Mouse (Mus musculus) G1E (cell line): Measurements from ENCODE around the gene Frmd8. TPM values are rescaled to one million over a fixed set of nuclear protein-coding genes. Genes with fewer than 3 reads are reported as not detected.

Source experiments
- ATAC-seq: 2 replicates; pipeline ENCODE4 v1.8.0; 2016; ENCODE audit warnings: mild to moderate bottlenecking; ENCODE audit not compliant: insufficient number of reproducible peaks, poor library complexity, low FRiP score, severe bottlenecking; ENCODE audit errors: extremely low read depth
- DNase-seq: peaks from one replicate; pipeline ENCODE4 v3.0.0; 2012; ENCODE audit warnings: low spot score
- H3K27me3 ChIP-seq: 2 replicates; pipeline ENCODE4 v1.6.1; 2012; ENCODE audit warnings: mild to moderate bottlenecking, low read length, inconsistent platforms; ENCODE audit not compliant: insufficient read depth
- H3K36me3 ChIP-seq: replicated peaks from 2 replicates; pipeline ENCODE3; 2012; ENCODE audit warnings: mild to moderate bottlenecking, inconsistent platforms
- H3K4me1 ChIP-seq: 2 replicates; pipeline ENCODE4 v1.6.1; 2012; ENCODE audit warnings: low read depth, low read length, inconsistent platforms, mixed read lengths; ENCODE audit not compliant: insufficient read depth
- H3K4me3 ChIP-seq: 2 replicates; pipeline ENCODE4 v1.5.1; 2012; ENCODE audit warnings: low read depth, mild to moderate bottlenecking, inconsistent platforms, low read length, moderate library complexity, mixed read lengths
- H3K9me3 ChIP-seq: replicated peaks from 2 replicates; pipeline ENCODE4 v1.6.1; 2012; ENCODE audit warnings: inconsistent platforms
- CTCF ChIP-seq: IDR thresholded peaks from 2 replicates; pipeline ENCODE4 v1.5.1; 2012; ENCODE audit warnings: low read depth, low read length, inconsistent platforms, mixed read lengths
- GATA1 ChIP-seq: IDR thresholded peaks from 2 replicates; pipeline ENCODE4 v1.6.1; 2012; ENCODE audit warnings: borderline replicate concordance, low read length, inconsistent platforms, mixed read lengths
- GATA2 ChIP-seq: IDR thresholded peaks from 2 replicates; pipeline ENCODE4 v1.6.1; 2012; ENCODE audit warnings: low read depth, low read length, inconsistent platforms, borderline replicate concordance
- POLR2AphosphoS5 ChIP-seq: IDR thresholded peaks from 2 replicates; pipeline ENCODE4 v1.6.1; 2012; ENCODE audit warnings: low read depth, low read length, inconsistent platforms; ENCODE audit not compliant: insufficient replicate concordance
- TAL1 ChIP-seq: conservative IDR thresholded peaks from 2 replicates; pipeline ENCODE4 v1.6.1; 2012; ENCODE audit warnings: low read depth, low read length, inconsistent platforms, mixed read lengths
- polyA plus RNA-seq: library from polyadenylated mRNA; stranded (reverse); fragments of >175 nt; gene quantifications from 2 replicates; pipeline ENCODE4 v1.2.3, GENCODE M21; 2012
- total RNA-seq, 2 experiments: library from RNA; stranded (forward) in 1 of 2; stranded (reverse) in 1 of 2; fragments of 200-1000 nt in 1 of 2; fragments of >200 nt in 1 of 2; fragmentation: Nextera tagmentation in 1 of 2; gene quantifications; 2 replicates each; pipeline ENCODE4 v1.2.3; 2014 to 2017

Gene Frmd8
- total and polyA plus RNA-seq, 3 experiments: 15.1 to 21.9 (median 15.2) TPM

DNA sequence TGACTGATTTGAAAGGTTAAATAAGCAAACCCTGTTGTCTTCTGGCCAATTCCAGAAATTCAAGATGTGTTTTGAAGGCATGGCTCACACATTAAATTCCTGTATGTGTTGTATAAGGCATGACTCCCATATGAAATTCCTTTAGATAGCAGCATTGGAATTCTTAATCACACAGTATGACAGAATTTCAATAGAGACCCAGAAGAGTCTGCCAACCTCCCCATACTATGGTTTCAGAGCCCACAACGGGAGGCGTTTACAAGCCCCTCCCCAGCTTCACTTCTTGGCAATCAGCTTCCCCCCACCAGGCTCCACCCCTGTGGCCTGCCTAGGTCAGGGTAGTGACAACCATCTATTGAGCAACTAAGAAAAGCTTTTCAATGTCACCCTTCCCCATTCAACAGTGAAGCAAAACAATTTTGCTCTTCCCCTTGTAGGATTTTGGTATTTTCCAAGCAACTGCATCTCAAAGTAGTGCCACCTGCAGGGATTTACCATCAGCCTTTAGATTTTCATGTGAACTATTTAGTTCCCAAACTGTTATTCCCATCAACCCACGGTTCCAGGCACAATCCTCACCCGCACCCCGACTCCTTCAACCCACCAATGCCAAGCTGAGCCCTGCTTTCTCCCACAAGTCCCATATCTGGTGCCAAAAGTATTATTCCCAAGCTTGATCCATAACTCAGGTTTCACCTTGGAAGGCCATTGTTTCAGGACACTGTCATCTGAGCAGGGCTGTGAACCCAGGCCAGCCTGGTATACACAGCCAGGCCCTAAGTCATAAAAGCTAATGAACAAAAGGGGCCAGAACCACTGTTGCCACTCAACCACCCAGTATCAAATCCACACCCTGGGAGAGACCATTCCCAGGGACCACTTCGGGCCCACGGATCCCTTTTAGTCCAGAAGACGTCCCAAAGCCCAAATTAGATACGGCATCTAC lies 32.0 kb downstream of the Frmd8 start:
- ATAC-seq (no peak), DNase-seq (no peak)
- H3K9me3 ChIP-seq: no peaks in the 10 kb centered on the region
- peak overlapping the region; percentile 86 for H3K4me3 ChIP-seq
- TF ChIP-seq TAL1: no peak
- peak; percentile 28 for TF ChIP-seq POLR2AphosphoS5
- peaks cover 47% of the 10 kb centered on the region for H3K36me3 ChIP-seq
- peaks cover 87% of the 10 kb centered on the region for H3K4me1 ChIP-seq
- H3K27me3 ChIP-seq: no peaks in the 10 kb centered on the region

DNA sequence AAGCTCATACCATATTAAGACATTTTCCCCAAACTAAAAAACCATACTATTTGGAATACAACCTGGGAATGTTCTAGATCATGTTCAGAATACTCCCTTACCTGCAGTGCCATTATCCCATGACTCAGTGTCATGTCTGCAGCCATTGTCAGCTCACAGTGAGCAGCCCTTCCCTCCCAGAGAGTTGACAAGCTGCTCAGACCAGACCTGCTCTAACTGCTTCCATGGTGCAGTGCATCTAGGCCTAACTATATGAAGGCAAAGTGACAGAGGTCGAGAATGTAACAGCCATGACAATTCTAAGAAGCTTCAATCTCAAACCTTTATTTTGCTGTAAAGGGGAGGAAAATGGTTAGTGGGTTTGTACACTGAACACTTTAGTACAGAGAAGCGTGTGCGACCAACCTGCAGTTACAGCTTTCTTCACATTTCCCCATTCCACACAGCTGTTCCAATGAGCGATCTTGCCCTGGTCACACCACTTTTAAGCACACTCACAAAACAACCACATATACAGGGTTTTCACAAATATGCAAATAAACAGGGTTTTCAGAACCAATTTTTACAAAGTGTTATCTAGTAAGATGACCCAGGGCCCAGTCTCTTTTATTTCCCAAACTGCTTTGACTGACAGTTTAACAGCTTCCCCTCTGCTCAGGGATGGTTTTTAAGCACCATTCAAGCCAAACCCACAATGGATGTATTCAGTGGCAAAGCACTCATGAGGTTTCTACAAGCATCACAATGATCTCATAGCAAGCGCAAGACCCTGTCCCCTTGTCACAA lies 32.9 kb downstream of the Frmd8 start:
- TF ChIP-seq GATA1: no peak
- TF ChIP-seq CTCF: no peak
- TF ChIP-seq POLR2AphosphoS5: no peak
- no peak for TF ChIP-seq TAL1
- no peak for TF ChIP-seq GATA2
- Histone ChIP-seq H3K36me3 (peaks cover 53% of the 10 kb centered on the region), H3K4me3 (peak overlapping the region; percentile 86; the same call in 1 of the 2 replicates), H3K27me3 (no peaks in the 10 kb centered on the region), H3K9me3 (no peaks in the 10 kb centered on the region), H3K4me1 (peaks cover 83% of the 10 kb centered on the region)
- DNase-seq (no peak), ATAC-seq (no peak)

DNA sequence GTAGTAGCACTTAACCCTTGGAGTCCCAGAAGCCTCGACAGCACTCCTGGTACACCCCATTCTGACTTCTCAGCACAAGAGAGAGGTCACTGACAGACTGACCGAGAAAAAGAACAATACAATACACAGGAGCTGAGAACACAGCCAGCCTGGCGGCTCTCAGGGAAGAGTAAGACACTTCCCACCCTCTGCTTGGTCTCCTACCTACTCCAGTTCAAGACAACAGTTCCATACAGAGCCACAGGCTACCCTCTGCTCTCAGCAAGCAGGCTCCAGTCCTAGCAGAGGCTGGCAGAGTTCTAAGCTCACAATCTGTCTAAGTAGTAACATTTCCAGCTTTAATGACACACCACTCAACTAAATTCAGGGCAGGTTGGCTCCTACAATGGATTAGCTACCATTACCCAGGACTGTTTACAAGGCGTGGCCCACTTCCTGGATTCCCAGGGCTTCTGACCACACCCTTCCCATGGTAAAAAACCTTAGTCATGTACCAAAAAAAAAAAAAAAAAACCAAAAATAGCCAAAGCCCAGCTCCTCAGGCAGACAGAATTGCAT lies 33.6 kb downstream of the Frmd8 start:
- DNase-seq: no peak
- peaks cover 80% of the 10 kb centered on the region for H3K4me1 ChIP-seq
- H3K27me3 ChIP-seq: no peaks in the 10 kb centered on the region
- no peak for ATAC-seq
- H3K4me3 ChIP-seq: peak overlapping the region; percentile 54; the same call in 1 of the 2 replicates
- peaks cover 60% of the 10 kb centered on the region for H3K36me3 ChIP-seq
- H3K9me3 ChIP-seq: no peaks in the 10 kb centered on the region
- TF ChIP-seq GATA1: no peak
- TF ChIP-seq GATA2: no peak
- TF ChIP-seq CTCF: no peak
- TF ChIP-seq POLR2AphosphoS5: 0 out of 2 replicates have a peak, but pooled peaks have one; percentile 90
- TF ChIP-seq TAL1: no peak

DNA sequence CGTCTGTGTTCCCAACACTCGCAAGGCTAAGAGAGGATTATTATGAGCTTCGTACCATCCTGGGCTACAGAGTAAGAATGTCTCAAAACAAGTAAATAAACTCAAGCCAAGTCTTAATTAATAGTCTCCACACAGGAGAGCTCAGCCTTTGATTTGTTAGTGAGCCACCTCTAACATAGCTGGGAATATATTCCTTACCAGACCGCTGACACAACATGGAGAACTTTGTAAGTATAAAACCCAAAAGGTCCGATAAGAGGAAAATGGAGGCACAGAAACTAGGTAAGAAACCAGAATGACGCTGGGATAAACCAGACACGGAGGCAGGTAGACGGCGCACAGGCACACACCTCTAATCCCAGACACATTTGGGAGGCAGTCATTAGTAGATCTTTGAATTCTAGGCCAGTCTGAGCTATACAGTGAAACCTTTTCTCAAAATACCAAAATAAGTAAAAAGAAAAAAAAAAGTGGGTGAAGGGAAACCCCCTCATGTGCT lies 34.1 kb downstream of the Frmd8 start:
- Histone ChIP-seq H3K4me3 (no peak overlapping the region; the same call in 1 of the 2 replicates), H3K4me1 (peaks cover 75% of the 10 kb centered on the region), H3K36me3 (peaks cover 64% of the 10 kb centered on the region), H3K27me3 (no peaks in the 10 kb centered on the region), H3K9me3 (no peaks in the 10 kb centered on the region)
- no peak for TF ChIP-seq TAL1
- no peak for TF ChIP-seq GATA2
- TF ChIP-seq GATA1: no peak
- no peak for TF ChIP-seq POLR2AphosphoS5
- no peak for TF ChIP-seq CTCF
- ATAC-seq (no peak), DNase-seq (no peak)

DNA sequence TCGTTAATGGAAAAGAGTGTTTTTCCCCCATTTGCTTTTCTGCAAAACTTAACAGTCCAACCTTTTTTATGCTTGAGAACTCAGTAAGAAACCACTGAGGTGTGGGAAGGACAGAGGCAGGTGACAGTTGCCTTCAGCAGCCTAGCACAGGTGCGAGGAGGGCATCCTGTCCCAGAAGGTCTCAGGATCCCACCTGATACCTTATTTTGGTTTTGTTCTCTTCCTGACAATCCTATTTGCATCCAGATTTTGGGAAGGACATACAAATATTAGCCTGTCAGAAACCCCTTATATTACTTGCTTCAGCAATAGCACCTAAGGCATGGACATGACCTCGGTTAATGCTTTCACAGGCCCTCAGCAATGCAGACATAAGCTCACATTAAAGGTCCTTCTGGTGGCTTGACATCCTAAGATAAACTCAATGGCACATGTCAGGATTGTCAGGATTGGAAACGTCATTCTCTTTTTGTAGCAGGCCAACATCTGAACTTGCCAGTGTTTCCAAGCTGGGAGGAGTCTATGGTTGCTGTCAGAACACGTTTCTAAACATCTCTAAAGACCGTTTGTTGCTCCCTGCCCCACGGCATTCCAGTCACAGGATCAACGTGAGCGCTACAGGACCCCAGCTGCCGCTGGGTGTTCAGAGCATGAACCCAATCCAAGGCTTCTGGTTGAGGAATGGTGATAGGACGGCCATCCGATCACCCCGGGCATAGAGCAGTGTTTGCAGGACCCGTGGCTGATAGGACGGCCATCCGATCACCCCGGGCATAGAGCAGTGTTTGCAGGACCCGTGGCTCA lies 34.8 kb downstream of the Frmd8 start:
- Histone ChIP-seq H3K36me3 (peaks cover 70% of the 10 kb centered on the region), H3K4me1 (peaks cover 76% of the 10 kb centered on the region)

More for the DNA sequence above, 34.8 kb downstream of the Frmd8 start:
- no peak overlapping the region; the same call in 1 of the 2 replicates for H3K4me3 ChIP-seq
- H3K9me3 ChIP-seq: no peaks in the 10 kb centered on the region
- TF ChIP-seq GATA1 (no peak), TAL1 (no peak), GATA2 (no peak), POLR2AphosphoS5 (no peak; the same call in 1 of the 2 replicates), CTCF (no peak)
- H3K27me3 ChIP-seq: no peaks in the 10 kb centered on the region
- DNase-seq (no peak), ATAC-seq (no peak)
